Mouse (Mus musculus) heart, adult 2 months (tissue): ENCODE results near the gene Bcas3. TPM values are rescaled to one million over a fixed set of nuclear protein-coding genes. Genes with fewer than 3 reads are reported as not detected.

Experiments
- DNase-seq, 2 experiments: peaks; one replicate each; pipeline ENCODE4 v3.0.0; 2021
- H3K27ac ChIP-seq: fragments of 200-600 bp; 2 replicates; pipeline ENCODE4 v1.8.1; 2022
- H3K27me3 ChIP-seq: fragments of 200-500 bp; 2 replicates; pipeline ENCODE4 v1.6.1; 2012; ENCODE audit warnings: mild to moderate bottlenecking, low read length, inconsistent platforms, mixed read lengths; ENCODE audit not compliant: control insufficient read depth, insufficient read depth
- H3K36me3 ChIP-seq: fragments of 200-500 bp; 2 replicates; pipeline ENCODE4 v1.6.1; 2012; ENCODE audit warnings: low read length, inconsistent platforms; ENCODE audit not compliant: control insufficient read depth, insufficient read depth
- H3K4me1 ChIP-seq: fragments of 200-500 bp; 2 replicates; pipeline ENCODE4 v1.6.1; 2011; ENCODE audit warnings: low read length; ENCODE audit not compliant: control insufficient read depth, insufficient read depth
- H3K4me3 ChIP-seq: fragments of 200-600 bp; 2 replicates; pipeline ENCODE4 v1.8.1; 2022
- H3K79me2 ChIP-seq: fragments of 200-500 bp; replicated peaks from 2 replicates; pipeline ENCODE4 v1.6.1; 2012; ENCODE audit warnings: mild to moderate bottlenecking, inconsistent platforms, low read length, moderate library complexity, mixed read lengths; ENCODE audit not compliant: control insufficient read depth, insufficient read depth
- H3K9ac ChIP-seq: fragments of 200-500 bp; 2 replicates; pipeline ENCODE4 v1.6.1; 2012; ENCODE audit warnings: low read depth, mild to moderate bottlenecking, control low read depth, inconsistent platforms, low read length, mixed read lengths
- CTCF ChIP-seq: fragments of 200-600 bp; IDR thresholded peaks from 2 replicates; pipeline ENCODE4 v1.8.1; 2022; ENCODE audit warnings: antibody characterized with exemption, mild to moderate bottlenecking, moderate library complexity
- EP300 ChIP-seq: fragments of 200-500 bp; IDR thresholded peaks from 2 replicates; pipeline ENCODE4 v1.6.1; 2011; ENCODE audit warnings: low read depth, low read length, control low read depth; ENCODE audit not compliant: insufficient read depth
- POLR2A ChIP-seq: fragments of 200-500 bp; IDR thresholded peaks from 2 replicates; pipeline ENCODE4 v1.6.1; 2011; ENCODE audit warnings: mild to moderate bottlenecking, low read depth, low read length, control low read depth; ENCODE audit not compliant: insufficient read depth
- WGBS: fragments of 180-500 bp; shearing (Covaris S2); methylation state at CpG from one replicate; pipeline ENCODE4 v1.1.7; 2018; 5-methylcytosine and 5-hydroxymethylcytosine counted together
- intact Hi-C: fragments of 180-260 bp; cut with DNase I; formaldehyde crosslinking; loops from one replicate; pipeline ENCODE4 v1.15.1; 2025
- polyA plus RNA-seq: library from polyadenylated mRNA; depleted of rRNA; stranded (reverse); fragments of >200 nt; gene quantifications from 2 replicates; pipeline ENCODE4 v1.2.3, GENCODE M21; 2012
- total RNA-seq, 2 experiments: library from RNA; stranded (reverse); gene quantifications; 2 replicates each; pipeline ENCODE4 v1.2.3; 2021

Bcas3 gene
- total and polyA plus RNA-seq, 3 experiments, result 26.6 to 40.4 (median 36.0) TPM

GRCm38 (mm10) chr11:85660304-85660703 lies 307.3 kb downstream of the Bcas3 start:
- Histone ChIP-seq H3K27me3 (no peaks in the 10 kb centered on the region), H3K36me3 (no peaks in the 10 kb centered on the region), H3K4me1 (peaks cover 4% of the 10 kb centered on the region), H3K27ac (no peak overlapping the region), H3K9ac (no peak overlapping the region), H3K4me3 (no peak overlapping the region), H3K79me2 (no peaks in the 10 kb centered on the region)
- WGBS, result 76% methylated on average over 4 of the region's 4 CpGs
- no peak for TF ChIP-seq CTCF
- no peak for TF ChIP-seq EP300
- TF ChIP-seq POLR2A, result no peak
- DNase-seq, result no peak
- intact Hi-C loops, result no loop called here

GRCm38 (mm10) chr11:85667176-85667575 lies 314.2 kb downstream of the Bcas3 start:
- TF ChIP-seq EP300 (no peak), POLR2A (no peak), CTCF (no peak)

GRCm38 (mm10) chr11:85667741-85668140 lies 314.8 kb downstream of the Bcas3 start:
- H3K79me2 ChIP-seq, result no peaks in the 10 kb centered on the region
- intact Hi-C loops, result no loop called here
- TF ChIP-seq POLR2A, result no peak
- no peak for TF ChIP-seq CTCF
- no peak for TF ChIP-seq EP300
- no peak overlapping the region for H3K9ac ChIP-seq
- WGBS, result 43% methylated on average over 9 of the region's 9 CpGs
- no peaks in the 10 kb centered on the region for H3K27me3 ChIP-seq
- no peak for DNase-seq
- no peaks in the 10 kb centered on the region for H3K36me3 ChIP-seq
- H3K27ac ChIP-seq, result no peak overlapping the region
- no peaks in the 10 kb centered on the region for H3K4me1 ChIP-seq
- no peak overlapping the region for H3K4me3 ChIP-seq

More at GRCm38 (mm10) chr11:85667176-85667575, 314.2 kb downstream of the Bcas3 start:
- intact Hi-C loops, result no loop called here
- Histone ChIP-seq H3K36me3 (no peaks in the 10 kb centered on the region), H3K4me3 (no peak overlapping the region), H3K4me1 (no peaks in the 10 kb centered on the region), H3K79me2 (no peaks in the 10 kb centered on the region), H3K9ac (no peak overlapping the region), H3K27me3 (no peaks in the 10 kb centered on the region), H3K27ac (no peak overlapping the region)
- DNase-seq, result no peak
- 73% methylated on average over 7 of the region's 7 CpGs for WGBS

- Histone ChIP-seq H3K27ac (no peak overlapping the region), H3K79me2 (no peaks in the 10 kb centered on the region), H3K4me1 (no peaks in the 10 kb centered on the region), H3K4me3 (no peak overlapping the region), H3K9ac (no peak overlapping the region), H3K36me3 (no peaks in the 10 kb centered on the region), H3K27me3 (no peaks in the 10 kb centered on the region)
- DNase-seq, result no peak
- intact Hi-C loops, result loop anchor here (5.0 kb wide), 1 partner anchor 41 kb away; no protein-coding TSS in a partner anchor
- no peak for TF ChIP-seq POLR2A
- no peak for TF ChIP-seq CTCF
- no peak for TF ChIP-seq EP300
- 82% methylated on average over 10 of the region's 10 CpGs for WGBS
Measured at GRCm38 (mm10) chr11:85672881-85673475, 320.0 kb downstream of the Bcas3 start.

GRCm38 (mm10) chr11:85675244-85675643 lies 322.3 kb downstream of the Bcas3 start:
- no peak overlapping the region for H3K4me3 ChIP-seq
- no peak for TF ChIP-seq CTCF
- no peak for TF ChIP-seq POLR2A
- TF ChIP-seq EP300, result no peak
- whole genome bisulfite sequencing, result 73% methylated on average over 4 of the region's 4 CpGs
- H3K36me3 ChIP-seq, result no peaks in the 10 kb centered on the region
- H3K79me2 ChIP-seq, result no peaks in the 10 kb centered on the region
- no peaks in the 10 kb centered on the region for H3K4me1 ChIP-seq
- intact Hi-C loops, result no loop called here
- H3K27me3 ChIP-seq, result no peaks in the 10 kb centered on the region
- no peak for DNase-seq
- H3K27ac ChIP-seq, result peak overlapping the region; percentile 44
- H3K9ac ChIP-seq, result no peak overlapping the region

GRCm38 (mm10) chr11:85676357-85677004 lies 323.5 kb downstream of the Bcas3 start:
- Histone ChIP-seq H3K79me2 (no peaks in the 10 kb centered on the region), H3K4me3 (no peak overlapping the region), H3K36me3 (no peaks in the 10 kb centered on the region), H3K9ac (no peak overlapping the region), H3K27ac (peak overlapping the region; percentile 23), H3K4me1 (no peaks in the 10 kb centered on the region), H3K27me3 (no peaks in the 10 kb centered on the region)
- TF ChIP-seq CTCF (no peak), EP300 (no peak), POLR2A (no peak)
- intact Hi-C loops, result no loop called here
- 55% methylated on average over 10 of the region's 10 CpGs for WGBS
- no peak for DNase-seq
